Mouse (Mus musculus) ES-E14 (cell line): ENCODE data around the gene Gm27021.
A peak's percentile ranks its signal among the peaks of the same experiment; 100 is the strongest.

ENCODE experiments used
- CHD2 ChIP-seq: IDR thresholded peaks from 2 replicates; pipeline ENCODE4 v1.6.1; 2014; ENCODE audit warnings: mild to moderate bottlenecking, low read depth, low read length, inconsistent platforms
- HCFC1 ChIP-seq: IDR thresholded peaks from 2 replicates; pipeline ENCODE4 v1.6.1; 2012; ENCODE audit warnings: low read length, inconsistent platforms, borderline replicate concordance; ENCODE audit not compliant: insufficient read depth
- MAFK ChIP-seq: IDR thresholded peaks from 2 replicates; pipeline ENCODE4 v1.6.1; 2014; ENCODE audit warnings: mild to moderate bottlenecking, low read depth, low read length, inconsistent platforms; ENCODE audit not compliant: insufficient read depth
- ZC3H11A ChIP-seq: IDR thresholded peaks from 2 replicates; pipeline ENCODE4 v1.6.1; 2012; ENCODE audit warnings: low read depth, mild to moderate bottlenecking, inconsistent platforms, low read length, borderline replicate concordance
- ZNF384 ChIP-seq: IDR thresholded peaks from 2 replicates; pipeline ENCODE4 v1.6.1; 2012; ENCODE audit warnings: low read depth, low read length, inconsistent platforms

DNA sequence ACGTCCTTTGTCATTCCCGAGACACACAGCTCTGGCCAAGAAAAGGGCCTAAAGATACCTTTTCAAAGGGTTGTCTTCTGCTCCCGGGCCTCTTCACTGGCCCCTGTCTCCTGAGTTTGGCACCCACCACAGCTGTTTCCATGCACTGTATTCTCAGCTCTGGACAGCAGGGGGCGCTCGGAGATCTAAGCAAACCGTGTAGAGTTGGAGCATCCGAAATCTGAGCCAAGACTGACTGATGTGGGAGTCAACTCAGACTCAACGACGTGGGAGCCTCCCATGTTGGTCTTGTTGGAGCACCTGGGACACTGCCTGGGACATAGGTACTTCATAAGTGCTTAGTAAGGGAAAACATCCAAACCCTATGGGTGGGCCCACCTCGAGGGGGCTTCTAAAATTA is 10.6 kb upstream of the Gm27021 start:
- no peak for TF ChIP-seq HCFC1
- TF ChIP-seq ZC3H11A, result peak; percentile 41; the same call in 1 of the 2 replicates
- TF ChIP-seq CHD2, result no peak
- TF ChIP-seq MAFK, result no peak
- no peak for TF ChIP-seq ZNF384
